Mouse (Mus musculus): Measurements from ENCODE around the gene Esp6.

DNA sequence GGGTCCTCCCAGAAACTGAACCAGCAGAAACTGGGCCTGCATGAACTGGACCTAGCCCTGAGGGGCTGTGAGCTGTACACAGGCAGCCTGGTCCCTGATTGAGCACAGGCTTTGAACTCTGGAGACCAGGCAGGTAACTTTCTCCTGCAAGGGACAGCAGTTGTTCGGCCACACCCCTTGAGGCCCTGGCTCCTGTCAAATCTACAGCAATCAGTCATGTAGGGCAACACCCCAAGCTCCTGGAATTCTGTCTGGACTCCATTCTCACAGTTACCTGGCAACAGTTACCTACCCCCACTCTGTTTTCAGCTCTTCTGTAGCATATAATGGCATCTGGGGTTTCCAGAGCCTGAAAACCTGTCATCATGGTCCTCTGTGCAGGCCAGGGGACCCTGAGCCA is 30.2 kb upstream of the Esp6 start:
- TF ChIP-seq EP300 (IDR thresholded peaks at IDR 0.05; ENCODE audit: low read depth) (no peak), CTCF (IDR thresholded peaks at IDR 0.05; ENCODE audit: low read depth) (no peak)

Measured in liver, embryonic 14.5 days (tissue).